Mouse (Mus musculus) A20 (cell line): Measurements from ENCODE around the gene Gm14295.
"Not testable (repeated sequence)": the region's sequence is repeated elsewhere in the genome, so short reads cannot be mapped to it uniquely, and the experiment has no call there.

ENCODE experiments used
- DNase-seq: peaks from one replicate; pipeline ENCODE4 v3.0.0-alpha.2; 2011; ENCODE audit warnings: low read depth, low spot score

The Gm14295 gene

DNA sequence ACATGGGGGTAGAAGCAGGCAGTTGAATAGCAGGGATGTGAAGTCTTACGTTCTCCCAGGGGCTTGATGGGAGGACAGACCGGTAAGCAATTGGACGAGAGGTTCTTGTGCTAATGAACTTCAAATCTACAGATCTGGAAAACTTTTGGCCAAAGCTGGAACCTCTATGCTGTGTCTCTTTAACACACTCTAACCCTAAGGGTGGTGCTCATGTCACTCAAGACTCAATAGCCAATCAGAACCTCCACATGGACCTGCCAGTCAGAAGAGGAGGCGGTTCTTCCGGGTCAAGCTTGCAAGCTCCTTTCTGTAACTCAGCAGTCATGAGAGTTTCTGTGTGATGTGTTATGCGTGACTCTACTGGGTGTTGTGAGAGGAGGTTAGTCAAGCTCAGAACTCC lies at the start of gene Gm14295:
Gene Gm14295 (plus strand): TSS at position 301 of the 400 bp plus-strand sequence.
- DNase-seq = not testable (repeated sequence)

- DNase-seq = peak; percentile 0
Measured at GRCm38 (mm10) chr2:176798785-176799184, 373 bp downstream of the Gm14295 start.

DNA sequence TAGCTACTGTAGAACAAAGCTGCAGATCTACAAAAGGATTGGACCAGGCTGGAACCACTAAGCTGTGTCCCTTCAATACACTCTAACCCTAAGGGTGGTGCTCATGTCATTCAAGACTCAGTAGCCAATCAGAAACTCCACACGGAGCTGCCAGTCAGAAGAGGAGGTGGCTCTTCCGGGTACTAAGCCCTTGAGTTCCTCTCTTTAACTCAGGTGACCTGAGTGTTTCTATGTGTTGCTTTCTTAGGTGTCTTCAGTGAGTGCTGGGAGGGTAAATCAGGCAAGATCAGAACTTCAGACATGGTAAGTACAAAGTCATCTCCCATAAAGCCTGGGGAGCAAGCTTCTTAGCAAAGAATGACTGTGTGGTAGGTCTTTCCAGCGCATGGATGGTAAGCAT lies 32.4 kb downstream of the Gm14295 start, which contains the start of gene Gm14408:
Gene Gm14408 (plus strand): TSS at position 301 of the 400 bp plus-strand sequence.
- not testable (repeated sequence) for DNase-seq
